Mouse (Mus musculus) CH12.LX (cell line): ENCODE results near the gene Caly. TPM values are rescaled to one million over a fixed set of nuclear protein-coding genes. Genes with fewer than 3 reads are reported as not detected.

Experiments
- DNase-seq: peaks from one replicate; pipeline ENCODE4 v3.0.0-alpha.2; 2013; ENCODE audit errors: extremely low read depth
- H3K27ac ChIP-seq: 2 replicates; pipeline ENCODE4 v1.5.1; 2012; ENCODE audit warnings: low read depth, mild to moderate bottlenecking, control low read depth, moderate library complexity; ENCODE audit not compliant: insufficient read depth
- H3K27me3 ChIP-seq: replicated peaks from 2 replicates; pipeline ENCODE3; 2012; ENCODE audit warnings: inconsistent platforms
- H3K36me3 ChIP-seq, 2 experiments: replicated peaks in 1 of 2; 2 replicates each; pipeline versions ENCODE3 to v1.6.1; 2012; ENCODE audit warnings: inconsistent platforms in 1 of 2, low read length in 1 of 2, mild to moderate bottlenecking in 1 of 2, mixed read lengths in 1 of 2, moderate library complexity in 1 of 2; ENCODE audit not compliant: control insufficient read depth in 1 of 2, insufficient read depth in 1 of 2
- H3K4me1 ChIP-seq, 2 experiments: 2 replicates each; pipeline ENCODE4 v1.6.1; 2012; ENCODE audit warnings: inconsistent platforms in 1 of 2, moderate library complexity in 1 of 2; ENCODE audit not compliant: insufficient read depth in 2 of 2, control insufficient read depth in 1 of 2
- H3K4me2 ChIP-seq: 2 replicates; pipeline ENCODE4 v1.6.1; 2012; ENCODE audit warnings: low read depth, mild to moderate bottlenecking, control low read depth; ENCODE audit not compliant: poor library complexity, insufficient read depth, severe bottlenecking
- H3K4me3 ChIP-seq, 3 experiments: fragments of 150-350 bp in 1 of 3; sonication (generic) in 1 of 3; replicated peaks in 1 of 3; 2 replicates each; pipeline versions ENCODE3 to v1.5.1; 2011 to 2012; ENCODE audit warnings: low read depth in 2 of 3, low read length in 2 of 3, mild to moderate bottlenecking in 2 of 3, moderate library complexity in 2 of 3, control low read depth in 1 of 3, improper control_type of control experiment in 1 of 3, inconsistent platforms in 1 of 3, mixed read lengths in 1 of 3; ENCODE audit not compliant: poor library complexity in 1 of 3
- H3K79me2 ChIP-seq: replicated peaks from 2 replicates; pipeline ENCODE4 v1.6.1; 2012; ENCODE audit warnings: mild to moderate bottlenecking, moderate library complexity; ENCODE audit not compliant: control insufficient read depth, poor library complexity, insufficient read depth, severe bottlenecking; ENCODE audit errors: extremely low read depth
- H3K9ac ChIP-seq: 2 replicates; pipeline ENCODE4 v1.6.1; 2012; ENCODE audit warnings: low read depth, mild to moderate bottlenecking, control low read depth, moderate library complexity; ENCODE audit not compliant: insufficient read depth
- H3K9me3 ChIP-seq: replicated peaks from 2 replicates; pipeline ENCODE3; 2012; ENCODE audit warnings: low read length, inconsistent platforms, mixed read lengths
- BHLHE40 ChIP-seq: IDR thresholded peaks from 2 replicates; pipeline ENCODE4 v1.6.1; 2011; ENCODE audit warnings: mild to moderate bottlenecking, low read depth, low read length, improper control_type of control experiment
- CHD1 ChIP-seq: IDR thresholded peaks from 2 replicates; pipeline ENCODE4 v1.6.1; 2012; ENCODE audit warnings: low read depth, low read length, improper control_type of control experiment, inconsistent platforms
- CTCF ChIP-seq, 2 experiments: IDR thresholded peaks in 1 of 2; conservative IDR thresholded peaks in 1 of 2; 2 replicates each; pipeline ENCODE4 v1.5.1; 2011 to 2012; ENCODE audit warnings: low read depth in 2 of 2, low read length in 2 of 2, improper control_type of control experiment in 1 of 2, inconsistent platforms in 1 of 2, mild to moderate bottlenecking in 1 of 2, moderate library complexity in 1 of 2
- E2F4 ChIP-seq: IDR thresholded peaks from 2 replicates; pipeline ENCODE4 v1.6.1; 2011; ENCODE audit warnings: low read depth, low read length, improper control_type of control experiment; ENCODE audit not compliant: insufficient replicate concordance
- EP300 ChIP-seq: IDR thresholded peaks from 2 replicates; pipeline ENCODE4 v1.6.1; 2011; ENCODE audit warnings: low read length, improper control_type of control experiment
- ETS1 ChIP-seq: conservative IDR thresholded peaks from 2 replicates; pipeline ENCODE4 v1.6.1; 2012; ENCODE audit warnings: low read depth, mild to moderate bottlenecking, inconsistent platforms, low read length, improper control_type of control experiment, moderate library complexity
- GABPA ChIP-seq: IDR thresholded peaks from 2 replicates; pipeline ENCODE4 v1.6.1; 2012; ENCODE audit warnings: low read depth, low read length, improper control_type of control experiment, inconsistent platforms; ENCODE audit not compliant: insufficient replicate concordance
- MAX ChIP-seq: IDR thresholded peaks from 2 replicates; pipeline ENCODE4 v1.6.1; 2011; ENCODE audit warnings: low read length, improper control_type of control experiment
- MAZ ChIP-seq: IDR thresholded peaks from 2 replicates; pipeline ENCODE4 v1.6.1; 2012; ENCODE audit warnings: low read depth, mild to moderate bottlenecking, inconsistent platforms, low read length, improper control_type of control experiment, moderate library complexity
- MEF2A ChIP-seq: IDR thresholded peaks from 2 replicates; pipeline ENCODE4 v1.6.1; 2014; ENCODE audit warnings: low read depth, mild to moderate bottlenecking, inconsistent platforms, low read length, improper control_type of control experiment, borderline replicate concordance
- MXI1 ChIP-seq: IDR thresholded peaks from 2 replicates; pipeline ENCODE4 v1.6.1; 2011; ENCODE audit warnings: mild to moderate bottlenecking, low read depth, low read length, improper control_type of control experiment
- PAX5 ChIP-seq: IDR thresholded peaks from 2 replicates; pipeline ENCODE4 v1.6.1; 2012; ENCODE audit warnings: low read length, inconsistent platforms, mixed read lengths
- POLR2A ChIP-seq: IDR thresholded peaks from 2 replicates; pipeline ENCODE4 v1.6.1; 2011; ENCODE audit warnings: low read depth, mild to moderate bottlenecking, improper control_type of control experiment, low read length
- RAD21 ChIP-seq: IDR thresholded peaks from 2 replicates; pipeline ENCODE4 v1.6.1; 2011; ENCODE audit warnings: low read depth, mild to moderate bottlenecking, low read length, improper control_type of control experiment, moderate library complexity
- SMC3 ChIP-seq: IDR thresholded peaks from 2 replicates; pipeline ENCODE4 v1.6.1; 2011; ENCODE audit warnings: low read depth, low read length, improper control_type of control experiment
- TBP ChIP-seq: conservative IDR thresholded peaks from 2 replicates; pipeline ENCODE4 v1.6.1; 2011; ENCODE audit warnings: low read depth, low read length, improper control_type of control experiment
- UBTF ChIP-seq: IDR thresholded peaks from 2 replicates; pipeline ENCODE4 v1.6.1; 2012; ENCODE audit warnings: low read depth, mild to moderate bottlenecking, inconsistent platforms, low read length, improper control_type of control experiment, moderate library complexity
- USF1 ChIP-seq: IDR thresholded peaks from 2 replicates; pipeline ENCODE4 v1.6.1; 2014; ENCODE audit warnings: low read depth, mild to moderate bottlenecking, inconsistent platforms, low read length, improper control_type of control experiment
- ZMIZ1 ChIP-seq: IDR thresholded peaks from 2 replicates; pipeline ENCODE4 v1.6.1; 2012; ENCODE audit warnings: low read depth, mild to moderate bottlenecking, inconsistent platforms, low read length, improper control_type of control experiment
- dilution Hi-C: fragments of 300-500 bp; cut with MboI; formaldehyde crosslinking; loops from 2 replicates; pipeline ENCODE4 v1.14.3; 2020; ENCODE audit warnings: low sequenced_read_pairs; ENCODE audit not compliant: extremely low pct_unique_long_range_greater_than_20kb, extremely low pct_ligation_motif_present
- in situ Hi-C: fragments of 300-500 bp; cut with MboI; formaldehyde crosslinking; loops from 3 replicates; pipeline ENCODE4 v1.14.3; 2019; ENCODE audit warnings: low sequenced_read_pairs, low pct_ligation_motif_present, low pct_unique_long_range_greater_than_20kb, mixed read lengths
- polyA plus RNA-seq: library from polyadenylated mRNA; unstranded; fragments of >175 nt; gene quantifications from 2 replicates; pipeline ENCODE4 v1.2.1, GENCODE M21; 2012; ENCODE audit warnings: low read depth; ENCODE audit not compliant: insufficient read length
- total RNA-seq, 2 experiments: library from RNA; depleted of rRNA; stranded (reverse); fragments of 300-350 nt in 1 of 2; fragments of >200 nt in 1 of 2; gene quantifications; 2 replicates each; pipeline ENCODE4 v1.2.3; 2012 to 2014

Gene Caly
- total and polyA plus RNA-seq, 3 experiments = not detected

GRCm38 (mm10) chr7:140062307-140062706, 20.0 kb downstream of the Caly start:
- H3K4me2 ChIP-seq = no peak overlapping the region
- peak; percentile 44 for TF ChIP-seq SMC3
- peak; percentile 22 for TF ChIP-seq RAD21
- no peak for TF ChIP-seq MAX
- no peak for TF ChIP-seq ETS1
- no peak for TF ChIP-seq PAX5
- TF ChIP-seq CTCF (conservative IDR thresholded peaks at IDR 0.05 in 1 of 2, IDR thresholded peaks at IDR 0.05 in 1 of 2; ENCODE audit: low read depth in 2 of 2, low read length in 2 of 2) = peak in 1 of 2 experiments; percentile 50; a peak in 2 of 4 replicates
- TF ChIP-seq UBTF = no peak
- H3K9me3 ChIP-seq = peaks cover 2% of the 10 kb centered on the region
- no peak overlapping the region for H3K27ac ChIP-seq
- in situ Hi-C loops (loop anchor here (10.0 kb wide), 1 partner anchor 158 kb away; no protein-coding TSS in a partner anchor), dilution Hi-C loops (no loop called here)
- H3K9ac ChIP-seq = no peak overlapping the region
- H3K4me3 ChIP-seq = no peak overlapping the region
- H3K36me3 ChIP-seq = no peaks in the 10 kb centered on the region
- no peaks in the 10 kb centered on the region for H3K79me2 ChIP-seq
- no peak for DNase-seq
- peaks cover 7% of the 10 kb centered on the region for H3K27me3 ChIP-seq
- peaks cover 0 to 10% of the 10 kb centered on the region in 2 experiments; a peak in 3 of 4 replicates for H3K4me1 ChIP-seq

- in situ Hi-C loops = loop anchor here (10.0 kb wide), 1 partner anchor 157 kb away; no protein-coding TSS in a partner anchor
- H3K27me3 ChIP-seq = peaks cover 7% of the 10 kb centered on the region
- H3K4me2 ChIP-seq = no peak overlapping the region
- dilution Hi-C loops = no loop called here
- peaks cover 3 to 14% of the 10 kb centered on the region in 2 experiments; a peak in 3 of 4 replicates for H3K4me1 ChIP-seq
- H3K4me3 ChIP-seq = no peak overlapping the region
- no peaks in the 10 kb centered on the region for H3K79me2 ChIP-seq
- H3K9ac ChIP-seq = no peak overlapping the region
- no peaks in the 10 kb centered on the region for H3K36me3 ChIP-seq
- H3K27ac ChIP-seq = no peak overlapping the region
- peaks cover 2% of the 10 kb centered on the region for H3K9me3 ChIP-seq
- TF ChIP-seq BHLHE40 = no peak
- TF ChIP-seq MEF2A = no peak
- TF ChIP-seq EP300 = no peak
- no peak for TF ChIP-seq POLR2A
- TF ChIP-seq, all 38 proteins: peak for 0
- DNase-seq = no peak
Measured at GRCm38 (mm10) chr7:140061832-140062130, 20.6 kb downstream of the Caly start.

- H3K4me2 ChIP-seq = no peak overlapping the region
- H3K79me2 ChIP-seq = no peaks in the 10 kb centered on the region
- no peak overlapping the region for H3K27ac ChIP-seq
- peaks cover 10% of the 10 kb centered on the region for H3K27me3 ChIP-seq
- peaks cover 6 to 18% of the 10 kb centered on the region in 2 experiments; a peak in 3 of 4 replicates for H3K4me1 ChIP-seq
- no peaks in the 10 kb centered on the region for H3K36me3 ChIP-seq
- no peak overlapping the region for H3K9ac ChIP-seq
- DNase-seq = no peak
- H3K9me3 ChIP-seq = no peaks in the 10 kb centered on the region
- in situ Hi-C loops = loop anchor here (10.0 kb wide), 1 partner anchor 156 kb away; no protein-coding TSS in a partner anchor
- no peak overlapping the region for H3K4me3 ChIP-seq
- TF ChIP-seq GABPA (no peak), EP300 (no peak), E2F4 (no peak), MAZ (no peak), TBP (no peak), MXI1 (no peak), POLR2A (no peak), USF1 (no peak), SMC3 (no peak), ZMIZ1 (no peak), CHD1 (no peak)
- dilution Hi-C loops = no loop called here
Measured at GRCm38 (mm10) chr7:140060936-140061831, 21.2 kb downstream of the Caly start.
